Mouse (Mus musculus) limb, embryonic 14.5 days (tissue): Measurements from ENCODE around the gene Acad11. TPM values are rescaled to one million over a fixed set of nuclear protein-coding genes. Genes with fewer than 3 reads are reported as not detected.

Experiments
- ATAC-seq: fragments of 200-750 bp; cut with Nextera tagmentation; 2 replicates; pipeline ENCODE4 v1.8.0; 2017; ENCODE audit warnings: low read depth, moderate number of reproducible peaks, moderate TSS enrichment; ENCODE audit not compliant: low FRiP score
- DNase-seq: peaks from one replicate; pipeline ENCODE4 v3.0.0-alpha.2; 2015; ENCODE audit warnings: low spot score
- H3K27ac ChIP-seq: fragments of 300-500 bp; sonication (generic); replicated peaks from 2 replicates; pipeline ENCODE4 v1.5.1; 2014; ENCODE audit warnings: low read depth, mild to moderate bottlenecking, low read length, moderate library complexity, mixed read lengths
- H3K27me3 ChIP-seq: fragments of 300-500 bp; sonication (generic); 2 replicates; pipeline ENCODE4 v1.6.1; 2014; ENCODE audit warnings: low read length, mixed read lengths; ENCODE audit not compliant: control insufficient read depth, insufficient read depth
- H3K36me3 ChIP-seq: fragments of 300-500 bp; sonication (generic); 2 replicates; pipeline ENCODE4 v1.6.1; 2014; ENCODE audit warnings: mild to moderate bottlenecking, low read length, moderate library complexity, mixed read lengths; ENCODE audit not compliant: control insufficient read depth, insufficient read depth
- H3K4me1 ChIP-seq: fragments of 300-500 bp; sonication (generic); 2 replicates; pipeline ENCODE4 v1.6.1; 2014; ENCODE audit warnings: antibody characterized with exemption, low read length, mixed read lengths; ENCODE audit not compliant: control insufficient read depth, insufficient read depth
- H3K4me2 ChIP-seq: fragments of 300-500 bp; sonication (generic); replicated peaks from 2 replicates; pipeline ENCODE4 v1.6.1; 2014; ENCODE audit warnings: low read depth, mild to moderate bottlenecking, low read length, moderate library complexity; ENCODE audit not compliant: severe bottlenecking
- H3K4me3 ChIP-seq: fragments of 300-500 bp; sonication (generic); replicated peaks from 2 replicates; pipeline ENCODE4 v1.5.1; 2014; ENCODE audit warnings: low read length
- H3K9ac ChIP-seq: fragments of 300-500 bp; sonication (generic); 2 replicates; pipeline ENCODE4 v1.6.1; 2014; ENCODE audit warnings: mild to moderate bottlenecking, low read depth, low read length, moderate library complexity; ENCODE audit not compliant: severe bottlenecking
- H3K9me3 ChIP-seq: fragments of 300-500 bp; sonication (generic); 2 replicates; pipeline ENCODE4 v1.6.1; 2016; ENCODE audit warnings: low read length; ENCODE audit not compliant: control insufficient read depth
- POLR2A ChIP-seq: fragments of 200-500 bp; IDR thresholded peaks from 2 replicates; pipeline ENCODE4 v1.8.0; 2012; ENCODE audit warnings: inconsistent platforms, mild to moderate bottlenecking, moderate library complexity, borderline replicate concordance; ENCODE audit not compliant: insufficient read depth, insufficient read length; ENCODE audit errors: extremely low read depth
- WGBS: fragments of 180-500 bp; shearing (Covaris S2); extraction: QIAGEN DNeasy Blood & Tissue Kit; methylation state at CpG from one replicate; pipeline ENCODE4 v1.1.7; 2014; 5-methylcytosine and 5-hydroxymethylcytosine counted together
- polyA plus RNA-seq, 2 experiments: library from polyadenylated mRNA; depleted of rRNA in 1 of 2; stranded (reverse) in 1 of 2; unstranded in 1 of 2; fragments of >200 nt; fragmentation: Nextera tagmentation in 1 of 2; extraction: Ambion mirVana in 1 of 2; gene quantifications; 2 replicates each; pipeline versions ENCODE4 v1.2.1 to v1.2.3; 2012 to 2014

The Acad11 gene
- polyA plus RNA-seq, 2 experiments = 11.4 to 14.0 TPM

GRCm38 (mm10) chr9:104034718-104035117 lies 28.5 kb upstream of the Acad11 start:
- Histone ChIP-seq H3K27me3 (no peaks in the 10 kb centered on the region), H3K9me3 (no peaks in the 10 kb centered on the region), H3K4me3 (no peak overlapping the region), H3K4me1 (no peaks in the 10 kb centered on the region), H3K4me2 (no peak overlapping the region), H3K36me3 (peaks cover 69% of the 10 kb centered on the region), H3K9ac (no peak overlapping the region), H3K27ac (no peak overlapping the region)
- WGBS = 73% methylated on average over 6 of the region's 6 CpGs
- ATAC-seq (no peak), DNase-seq (no peak)
- TF ChIP-seq POLR2A = no peak

GRCm38 (mm10) chr9:104035261-104036015 lies 27.7 kb upstream of the Acad11 start:
- Histone ChIP-seq H3K4me2 (no peak overlapping the region), H3K36me3 (peaks cover 65% of the 10 kb centered on the region), H3K27me3 (no peaks in the 10 kb centered on the region), H3K27ac (no peak overlapping the region), H3K9me3 (no peaks in the 10 kb centered on the region), H3K4me1 (no peaks in the 10 kb centered on the region), H3K9ac (no peak overlapping the region), H3K4me3 (no peak overlapping the region)
- 47% methylated on average over 24 of the region's 24 CpGs for WGBS
- DNase-seq (peak; percentile 34), ATAC-seq (no peak)
- TF ChIP-seq POLR2A = no peak

GRCm38 (mm10) chr9:104038266-104038665 lies 24.9 kb upstream of the Acad11 start:
- Histone ChIP-seq H3K27ac (no peak overlapping the region), H3K4me1 (no peaks in the 10 kb centered on the region), H3K36me3 (peaks cover 65% of the 10 kb centered on the region), H3K9me3 (no peaks in the 10 kb centered on the region), H3K27me3 (no peaks in the 10 kb centered on the region), H3K4me3 (no peak overlapping the region), H3K9ac (no peak overlapping the region), H3K4me2 (no peak overlapping the region)
- DNase-seq = no peak
- no peak for TF ChIP-seq POLR2A
- no peak for ATAC-seq
- WGBS = 82% methylated on average over 13 of the region's 13 CpGs

- peaks cover 60% of the 10 kb centered on the region for H3K36me3 ChIP-seq
- TF ChIP-seq POLR2A = no peak
- ATAC-seq = no peak
These were observed 24.0 kb upstream of the Acad11 start for GRCm38 (mm10) chr9:104039031-104039695.

DNA sequence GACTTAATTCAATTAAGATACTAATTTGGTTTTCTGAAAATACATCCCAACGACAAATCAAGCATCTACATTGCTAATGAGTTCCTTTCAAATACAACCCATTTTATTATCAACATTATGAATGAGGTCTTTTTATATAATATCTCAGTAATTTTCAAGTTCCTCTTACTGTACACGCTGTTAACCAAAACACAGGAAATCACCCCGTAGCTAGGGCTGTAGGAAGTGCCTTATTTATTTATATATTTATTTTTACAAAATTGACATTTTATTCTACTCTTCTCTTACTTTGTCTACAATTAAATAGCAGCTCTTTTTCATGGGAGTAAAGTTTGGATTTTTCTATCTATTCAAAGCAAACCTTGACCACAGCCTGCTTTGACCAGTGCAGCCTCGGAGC lies 23.4 kb upstream of the Acad11 start:
- Histone ChIP-seq H3K27ac (no peak overlapping the region), H3K4me3 (no peak overlapping the region), H3K4me2 (no peak overlapping the region), H3K9me3 (no peaks in the 10 kb centered on the region), H3K36me3 (peaks cover 60% of the 10 kb centered on the region), H3K27me3 (no peaks in the 10 kb centered on the region), H3K9ac (no peak overlapping the region), H3K4me1 (no peaks in the 10 kb centered on the region)
- TF ChIP-seq POLR2A = no peak
- ATAC-seq = no peak
- DNase-seq = no peak
- 84% methylated on average over 4 of the region's 4 CpGs for WGBS

More at GRCm38 (mm10) chr9:104039031-104039695, 24.0 kb upstream of the Acad11 start:
- no peaks in the 10 kb centered on the region for H3K4me1 ChIP-seq
- no peaks in the 10 kb centered on the region for H3K9me3 ChIP-seq
- no peak for DNase-seq
- H3K27me3 ChIP-seq = no peaks in the 10 kb centered on the region
- no peak overlapping the region for H3K27ac ChIP-seq
- no peak overlapping the region for H3K4me2 ChIP-seq
- WGBS = 85% methylated on average over 21 of the region's 21 CpGs
- H3K4me3 ChIP-seq = no peak overlapping the region
- no peak overlapping the region for H3K9ac ChIP-seq
